ENCODE assay signal across 8 mouse cellular contexts in the genomic region with DNA sequence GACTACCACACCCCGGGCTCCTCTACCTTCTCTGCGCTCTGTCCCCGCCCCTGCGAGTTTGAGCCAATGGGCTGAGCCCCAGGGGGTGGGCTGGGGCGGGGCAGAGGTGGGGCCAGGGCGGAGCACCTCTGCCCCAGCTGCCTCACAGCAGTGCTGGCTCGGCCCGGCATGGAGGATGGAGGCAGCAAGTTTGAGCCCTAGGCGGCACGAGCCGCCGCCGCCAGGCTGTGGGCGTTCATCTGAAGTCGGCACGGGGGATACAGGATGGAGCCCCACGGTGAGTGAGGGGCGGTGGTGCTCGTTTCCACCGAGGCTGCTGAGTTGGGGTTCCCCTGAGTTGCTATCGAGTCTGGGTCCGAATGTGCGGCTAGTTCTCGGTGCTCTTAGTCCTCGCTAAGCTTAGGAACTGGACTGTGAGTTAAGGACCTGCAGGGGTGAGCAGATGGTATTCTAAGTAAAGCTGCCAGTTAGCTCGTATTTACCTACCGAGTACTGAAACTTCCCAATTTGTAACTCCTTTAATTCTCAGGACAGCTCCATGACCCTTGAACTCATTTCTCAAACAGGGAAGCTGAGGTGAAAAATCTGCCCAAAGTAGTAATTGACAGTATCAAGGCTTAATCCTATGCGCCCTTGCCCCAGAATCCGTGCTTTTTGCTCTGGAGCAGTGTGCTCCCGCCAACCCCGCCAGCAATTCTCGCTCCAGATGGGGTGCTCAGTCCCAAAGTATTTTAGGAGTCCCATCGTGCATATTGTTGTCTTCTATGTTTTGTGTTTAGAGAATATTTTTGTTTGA. TPM values are rescaled to one million over a fixed set of nuclear protein-coding genes. Genes with fewer than 3 reads are reported as not detected.
A peak's percentile ranks its signal among the peaks of the same experiment; 100 is the strongest.
DNase-seq lines count a peak whose midpoint lies in the region; ATAC-seq lines count a peak whose summit lies in the region.

No protein-coding gene starts in this region.

- no peaks in the 10 kb centered on the region for H3K27me3 ChIP-seq in intestine, embryonic 14.5 days (replicated peaks; ENCODE audit: control insufficient read depth, insufficient read depth, low read length)

- H3K9ac ChIP-seq in intestine, embryonic 14.5 days (ENCODE audit: low read length) = peak overlapping the region; percentile 42

- DNase-seq in adrenal gland, adult 2 months = peak; percentile 96
- peak; percentile 94 for DNase-seq in embryo, embryonic 11 days
- DNase-seq in gastrocnemius, postnatal 25 days = peak; percentile 93
- peak; percentile 89 for DNase-seq in intestine, embryonic 14.5 days (ENCODE audit: low spot score)
- peak; percentile 75 to 87 for DNase-seq in left cerebral cortex, postnatal 25 days (ENCODE audit: low spot score in 2 of 2)
- DNase-seq in mesoderm, embryonic 11.5 days (ENCODE audit: low read depth, low spot score) = peak; percentile 91
- peak; percentile 69 to 76 for DNase-seq in right cerebral cortex, postnatal 36 days (ENCODE audit: low spot score in 2 of 2)
- DNase-seq in urinary bladder, postnatal 4 days (ENCODE audit: low spot score in 2 of 2) = peak; percentile 85 to 87

- intact Hi-C loops in left cerebral cortex, postnatal 25 days (cut with DNase I) = loop anchor here (2.0 to 5.0 kb wide), 2 partner anchors 137 to 154 kb away; no protein-coding TSS in a partner anchor

- under 1% methylated on average over 33 of the region's 33 CpGs for WGBS in intestine, embryonic 14.5 days

- no peaks in the 10 kb centered on the region for H3K36me3 ChIP-seq in intestine, embryonic 14.5 days (ENCODE audit: control insufficient read depth, insufficient read depth, low read length)

- H3K9me3 ChIP-seq in intestine, embryonic 14.5 days (ENCODE audit: control insufficient read depth, low read length) = no peaks in the 10 kb centered on the region

- peak overlapping the region; percentile 64 for H3K4me2 ChIP-seq in intestine, embryonic 14.5 days (ENCODE audit: low read length)

- no peaks in the 10 kb centered on the region; the same call in 1 of the 2 replicates for H3K4me1 ChIP-seq in intestine, embryonic 14.5 days (replicated peaks; ENCODE audit: control insufficient read depth, insufficient read depth, low read length)

- H3K27ac ChIP-seq in intestine, embryonic 14.5 days (ENCODE audit: low read depth) = no peak overlapping the region

- peak overlapping the region; percentile 68 for H3K4me3 ChIP-seq in intestine, embryonic 14.5 days (ENCODE audit: low read depth, low read length)

- ATAC-seq in intestine, embryonic 14.5 days (replicated peaks; ENCODE audit: low FRiP score, low TSS enrichment, low read depth) = peak; percentile 100

RNA-seq across cellular contexts. Expression of a gene that starts 15.5 kb away (rescaled TPM):
- 10 to 100 TPM; 50.2 to 60.6 TPM for total RNA-seq in adrenal gland, adult 2 months (2021)
- polyA plus RNA-seq in adrenal gland, adult 2 months (2012; rRNA removed) = 9.1 and 9.9 TPM in 2 replicates
- 10 to 100 TPM; 18.3 to 19.1 TPM for total RNA-seq in gastrocnemius, postnatal 25 days (2021)
- polyA plus RNA-seq in intestine, embryonic 14.5 days (2014; fragmentation: Nextera tagmentation; extraction: Ambion mirVana) = 57.8 and 64.7 TPM in 2 replicates
- total RNA-seq in left cerebral cortex, postnatal 25 days (2021) = 10 to 100 TPM; 23.9 to 26.9 TPM
